Mouse (Mus musculus): Measurements from ENCODE around the gene Slc25a15. TPM values are rescaled to one million over a fixed set of nuclear protein-coding genes. Genes with fewer than 3 reads are reported as not detected.

Gene Slc25a15
- polyA plus RNA-seq (2012) = 0.06 and 0.08 TPM in 2 replicates

GRCm38 (mm10) chr8:22398142-22398951, at the start of gene Slc25a15:
Gene Slc25a15 (minus strand): TSS chr8:22398597.
- peaks cover 29% of the 10 kb centered on the region for H3K4me1 ChIP-seq (ENCODE audit: control insufficient read depth)
- H3K36me3 ChIP-seq (ENCODE audit: control insufficient read depth) = no peaks in the 10 kb centered on the region; the same call in 1 of the 2 replicates
- H3K4me3 ChIP-seq (replicated peaks) = peak within 1 kb of the TSS; percentile 68
- H3K27me3 ChIP-seq (ENCODE audit: control insufficient read depth) = peaks cover 6% of the 10 kb centered on the region
- H3K9me3 ChIP-seq (ENCODE audit: control insufficient read depth, low read length) = no peaks in the 10 kb centered on the region
- TF ChIP-seq GATA1 (IDR thresholded peaks at IDR 0.05; ENCODE audit: low read length) (no peak), TAL1 (IDR thresholded peaks at IDR 0.05; ENCODE audit: low read length) (no peak)

GRCm38 (mm10) chr8:22411971-22412370, 13.6 kb upstream of the Slc25a15 start:
- peaks cover 2% of the 10 kb centered on the region; the same call in 1 of the 2 replicates for H3K27me3 ChIP-seq (ENCODE audit: control insufficient read depth)
- peaks cover 16% of the 10 kb centered on the region for H3K36me3 ChIP-seq (ENCODE audit: control insufficient read depth)
- peak overlapping the region; percentile 77 for H3K4me3 ChIP-seq (replicated peaks)
- H3K9me3 ChIP-seq (ENCODE audit: control insufficient read depth, low read length) = no peaks in the 10 kb centered on the region
- TF ChIP-seq TAL1 (IDR thresholded peaks at IDR 0.05; ENCODE audit: low read length) = no peak
- no peak; the same call in 1 of the 2 replicates for TF ChIP-seq GATA1 (IDR thresholded peaks at IDR 0.05; ENCODE audit: low read length)
- H3K4me1 ChIP-seq (ENCODE audit: control insufficient read depth) = peaks cover 32% of the 10 kb centered on the region

- Histone ChIP-seq H3K4me1 (ENCODE audit: control insufficient read depth) (peaks cover 32% of the 10 kb centered on the region), H3K4me3 (replicated peaks) (peak within 1 kb of the TSS; percentile 77), H3K27me3 (ENCODE audit: control insufficient read depth) (peaks cover 2% of the 10 kb centered on the region; the same call in 1 of the 2 replicates), H3K9me3 (ENCODE audit: control insufficient read depth, low read length) (no peaks in the 10 kb centered on the region), H3K36me3 (ENCODE audit: control insufficient read depth) (peaks cover 11% of the 10 kb centered on the region)
- TF ChIP-seq TAL1 (IDR thresholded peaks at IDR 0.05; ENCODE audit: low read length) = no peak
- no peak for TF ChIP-seq GATA1 (IDR thresholded peaks at IDR 0.05; ENCODE audit: low read length)
Observed at GRCm38 (mm10) chr8:22411282-22411702, 12.9 kb upstream of the Slc25a15 start, which contains the start of gene Mrps31. Gene Mrps31 (plus strand): TSS chr8:22411361.

- Histone ChIP-seq H3K36me3 (ENCODE audit: control insufficient read depth) (peaks cover 6% of the 10 kb centered on the region), H3K27me3 (ENCODE audit: control insufficient read depth) (peaks cover 4% of the 10 kb centered on the region), H3K4me3 (replicated peaks) (peak overlapping the region; percentile 77), H3K4me1 (ENCODE audit: control insufficient read depth) (peaks cover 32% of the 10 kb centered on the region), H3K9me3 (ENCODE audit: control insufficient read depth, low read length) (no peaks in the 10 kb centered on the region)
- no peak for TF ChIP-seq GATA1 (IDR thresholded peaks at IDR 0.05; ENCODE audit: low read length)
- no peak for TF ChIP-seq TAL1 (IDR thresholded peaks at IDR 0.05; ENCODE audit: low read length)
Observed at GRCm38 (mm10) chr8:22410688-22411281, 12.4 kb upstream of the Slc25a15 start.

GRCm38 (mm10) chr8:22405733-22406132, 7.3 kb upstream of the Slc25a15 start:
- no peak overlapping the region for H3K4me3 ChIP-seq (replicated peaks)
- peaks cover 6% of the 10 kb centered on the region for H3K27me3 ChIP-seq (ENCODE audit: control insufficient read depth)
- no peaks in the 10 kb centered on the region for H3K9me3 ChIP-seq (ENCODE audit: control insufficient read depth, low read length)
- H3K36me3 ChIP-seq (ENCODE audit: control insufficient read depth) = no peaks in the 10 kb centered on the region
- TF ChIP-seq TAL1 (IDR thresholded peaks at IDR 0.05; ENCODE audit: low read length) (no peak), GATA1 (IDR thresholded peaks at IDR 0.05; ENCODE audit: low read length) (no peak)
- peaks cover 5% of the 10 kb centered on the region for H3K4me1 ChIP-seq (ENCODE audit: control insufficient read depth)

GRCm38 (mm10) chr8:22403235-22403634, 4.8 kb upstream of the Slc25a15 start:
- Histone ChIP-seq H3K4me3 (replicated peaks) (no peak overlapping the region), H3K9me3 (ENCODE audit: control insufficient read depth, low read length) (no peaks in the 10 kb centered on the region), H3K36me3 (ENCODE audit: control insufficient read depth) (no peaks in the 10 kb centered on the region), H3K27me3 (ENCODE audit: control insufficient read depth) (peaks cover 6% of the 10 kb centered on the region), H3K4me1 (ENCODE audit: control insufficient read depth) (peaks cover 13% of the 10 kb centered on the region)
- TF ChIP-seq TAL1 (IDR thresholded peaks at IDR 0.05; ENCODE audit: low read length) = no peak
- TF ChIP-seq GATA1 (IDR thresholded peaks at IDR 0.05; ENCODE audit: low read length) = no peak

GRCm38 (mm10) chr8:22400593-22400992, 2.2 kb upstream of the Slc25a15 start:
- no peak overlapping the region for H3K4me3 ChIP-seq (replicated peaks)
- no peaks in the 10 kb centered on the region for H3K9me3 ChIP-seq (ENCODE audit: control insufficient read depth, low read length)
- H3K4me1 ChIP-seq (ENCODE audit: control insufficient read depth) = peaks cover 20% of the 10 kb centered on the region
- no peak for TF ChIP-seq GATA1 (IDR thresholded peaks at IDR 0.05; ENCODE audit: low read length)
- no peak for TF ChIP-seq TAL1 (IDR thresholded peaks at IDR 0.05; ENCODE audit: low read length)
- H3K36me3 ChIP-seq (ENCODE audit: control insufficient read depth) = no peaks in the 10 kb centered on the region
- H3K27me3 ChIP-seq (ENCODE audit: control insufficient read depth) = peaks cover 6% of the 10 kb centered on the region

GRCm38 (mm10) chr8:22399285-22399880, 986 bp upstream of the Slc25a15 start:
- H3K4me1 ChIP-seq (ENCODE audit: control insufficient read depth) = peaks cover 26% of the 10 kb centered on the region

GRCm38 (mm10) chr8:22397811-22398141, 621 bp downstream of the Slc25a15 start:
- Histone ChIP-seq H3K36me3 (ENCODE audit: control insufficient read depth) (no peaks in the 10 kb centered on the region; the same call in 1 of the 2 replicates), H3K4me3 (replicated peaks) (peak overlapping the region; percentile 68), H3K27me3 (ENCODE audit: control insufficient read depth) (peaks cover 6% of the 10 kb centered on the region), H3K4me1 (ENCODE audit: control insufficient read depth) (peaks cover 29% of the 10 kb centered on the region), H3K9me3 (ENCODE audit: control insufficient read depth, low read length) (no peaks in the 10 kb centered on the region)
- no peak for TF ChIP-seq TAL1 (IDR thresholded peaks at IDR 0.05; ENCODE audit: low read length)
- no peak for TF ChIP-seq GATA1 (IDR thresholded peaks at IDR 0.05; ENCODE audit: low read length)

More at GRCm38 (mm10) chr8:22399285-22399880, 986 bp upstream of the Slc25a15 start:
- H3K36me3 ChIP-seq (ENCODE audit: control insufficient read depth) = no peaks in the 10 kb centered on the region; the same call in 1 of the 2 replicates
- TF ChIP-seq GATA1 (IDR thresholded peaks at IDR 0.05; ENCODE audit: low read length) = no peak
- no peak for TF ChIP-seq TAL1 (IDR thresholded peaks at IDR 0.05; ENCODE audit: low read length)
- no peaks in the 10 kb centered on the region for H3K9me3 ChIP-seq (ENCODE audit: control insufficient read depth, low read length)
- H3K27me3 ChIP-seq (ENCODE audit: control insufficient read depth) = peaks cover 6% of the 10 kb centered on the region
- peak overlapping the region; percentile 68 for H3K4me3 ChIP-seq (replicated peaks)
